In the genomic region with DNA sequence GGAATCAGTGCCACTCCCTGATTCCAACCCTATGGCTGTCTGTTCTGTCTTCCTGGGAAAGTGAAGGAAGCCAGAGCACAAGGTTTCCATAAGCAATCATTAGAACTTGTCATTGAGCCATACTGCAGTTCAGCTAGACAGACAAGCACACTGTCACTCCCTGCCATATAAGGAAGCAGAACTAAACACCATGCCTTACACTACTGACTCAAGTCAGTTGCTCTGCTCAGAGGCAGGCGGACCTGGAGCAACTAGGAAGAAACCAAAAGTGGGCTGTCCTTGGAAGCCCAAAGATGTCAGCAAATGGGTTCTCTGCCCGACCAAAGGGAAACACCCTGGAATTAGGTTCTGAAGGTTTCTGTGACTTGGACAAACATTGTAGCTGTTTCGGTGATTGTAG, we compare ENCODE assay signal across 13 mouse cellular contexts. TPM values are rescaled to one million over a fixed set of nuclear protein-coding genes. Genes with fewer than 3 reads are reported as not detected.
DNase-seq lines count a peak whose midpoint lies in the region; ATAC-seq lines count a peak whose summit lies in the region.
"Had no signal": no experiment of that assay in that cellular context is flagged by ENCODE, and none has a peak within 500 bp of the region (broad histone marks: within the 10 kb centered on the region; RNA-seq: fewer than 3 reads in every experiment).

No protein-coding gene starts in this region.

- H3K27me3 ChIP-seq in kidney, embryonic 15.5 days = no peaks in the 10 kb centered on the region
- H3K27me3 ChIP-seq in intestine, embryonic 16.5 days (replicated peaks; ENCODE audit: control insufficient read depth, insufficient read depth, low read length) = no peaks in the 10 kb centered on the region
- H3K27me3 ChIP-seq: forebrain, embryonic 12.5 days had no signal

- H3K36me3 ChIP-seq in kidney, embryonic 15.5 days = no peaks in the 10 kb centered on the region
- no peaks in the 10 kb centered on the region for H3K36me3 ChIP-seq in intestine, embryonic 16.5 days (ENCODE audit: control insufficient read depth, insufficient read depth, low read length)
- H3K36me3 ChIP-seq: forebrain, embryonic 12.5 days had no signal

- peaks cover 40% of the 10 kb centered on the region for H3K4me1 ChIP-seq in kidney, embryonic 15.5 days
- peaks cover 44% of the 10 kb centered on the region for H3K4me1 ChIP-seq in intestine, embryonic 16.5 days (ENCODE audit: control insufficient read depth, insufficient read depth, low read length)

- H3K27ac ChIP-seq in kidney, embryonic 15.5 days = peak overlapping the region; percentile 83
- H3K27ac ChIP-seq in intestine, embryonic 16.5 days (ENCODE audit: low read length) = peak overlapping the region; percentile 71; the same call in 1 of the 2 replicates
- H3K27ac ChIP-seq: forebrain, embryonic 12.5 days; layer of hippocampus, adult 2 months; macrophage had no signal

- no peak overlapping the region for H3K9ac ChIP-seq in kidney, embryonic 15.5 days
- H3K9ac ChIP-seq in intestine, embryonic 16.5 days (ENCODE audit: low read depth, low read length) = no peak overlapping the region
- H3K9ac ChIP-seq: forebrain, embryonic 12.5 days had no signal

- no peak overlapping the region for H3K4me2 ChIP-seq in kidney, embryonic 15.5 days
- H3K4me2 ChIP-seq in intestine, embryonic 16.5 days (ENCODE audit: low read depth, low read length) = no peak overlapping the region
- H3K4me2 ChIP-seq: forebrain, embryonic 12.5 days had no signal

- H3K4me3 ChIP-seq in kidney, embryonic 15.5 days (replicated peaks) = no peak overlapping the region
- no peak overlapping the region for H3K4me3 ChIP-seq in intestine, embryonic 16.5 days (ENCODE audit: low read length)
- H3K4me3 ChIP-seq: forebrain, embryonic 12.5 days; layer of hippocampus, adult 2 months had no signal

- no peak for DNase-seq in kidney, postnatal 25 days
- DNase-seq in 3T3-L1 (ENCODE audit: low read depth, low spot score) (peak; percentile 83), NIH3T3 (ENCODE audit: low read depth) (peak; percentile 67)
- DNase-seq in testis, postnatal 10 days (ENCODE audit: low spot score) = no peak
- DNase-seq in left cerebral cortex, adult 8-10 months (ENCODE audit: low spot score in 2 of 2) = no peak
- DNase-seq: cerebellum, adult 2 months; embryo, embryonic 11 days; gastrocnemius, postnatal 36 days had no signal

- 79% methylated on average over 3 of the region's 3 CpGs for WGBS in kidney, embryonic 15.5 days
- WGBS in intestine, embryonic 16.5 days = 59% methylated on average over 3 of the region's 3 CpGs

- no peaks in the 10 kb centered on the region for H3K9me3 ChIP-seq in kidney, embryonic 15.5 days (replicated peaks)
- no peaks in the 10 kb centered on the region for H3K9me3 ChIP-seq in intestine, embryonic 16.5 days (ENCODE audit: control insufficient read depth, low read length)
- H3K9me3 ChIP-seq: forebrain, embryonic 12.5 days had no signal

- no peak for ATAC-seq in kidney, embryonic 15.5 days (replicated peaks; ENCODE audit: low FRiP score)
- ATAC-seq in intestine, embryonic 16.5 days = no peak

RNA-seq across cellular contexts. Expression of gene Cald1, which starts 10.3 kb away (rescaled TPM):
- 242 and 266 TPM in 2 replicates for polyA plus RNA-seq in kidney, embryonic 15.5 days (2015; fragmentation: Nextera tagmentation; extraction: Ambion mirVana)
- 283 and 336 TPM in 2 replicates for polyA plus RNA-seq in intestine, embryonic 16.5 days (2015; fragmentation: Nextera tagmentation; extraction: Ambion mirVana)
- 10 to 100 TPM; 18.9 to 22.6 (median 20.5) TPM for total RNA-seq in left cerebral cortex, adult 8-10 months (2022)

Comparison
In these comparisons a context has a peak if more than half of its experiments do, and no peak if none do; other contexts are left out.
1. DNase-seq: peak in 3T3-L1 (single experiment) and NIH3T3 (single experiment); none in kidney, postnatal 25 days (0 of 2), testis, postnatal 10 days (single experiment) and left cerebral cortex, adult 8-10 months (0 of 2).